Mouse (Mus musculus) bone marrow, adult 2 months (tissue): ENCODE data around the gene Psme2.

Experiments used
- CTCF ChIP-seq: fragments of 200-500 bp; IDR thresholded peaks from 2 replicates; pipeline ENCODE4 v1.5.1; 2011; ENCODE audit warnings: low read length, control low read depth; ENCODE audit not compliant: control insufficient read depth, insufficient read depth
- POLR2A ChIP-seq: fragments of 200-500 bp; IDR thresholded peaks from 2 replicates; pipeline ENCODE4 v1.6.1; 2011; ENCODE audit warnings: low read depth, mild to moderate bottlenecking, control low read depth, low read length, borderline replicate concordance; ENCODE audit not compliant: control insufficient read depth

- TF ChIP-seq CTCF (no peak), POLR2A (no peak)
Measured at GRCm38 (mm10) chr14:55618486-55619195, 27.7 kb upstream of the Psme2 start.
